Mouse (Mus musculus) kidney, adult 2 months (tissue): Measurements from ENCODE around the gene Tmc4. TPM values are rescaled to one million over a fixed set of nuclear protein-coding genes. Genes with fewer than 3 reads are reported as not detected.

Source experiments
- DNase-seq: peaks from one replicate; pipeline ENCODE4 v3.0.0; 2021
- H3K27ac ChIP-seq: fragments of 200-500 bp; 2 replicates; pipeline ENCODE4 v1.5.1; 2012; ENCODE audit warnings: low read depth, low read length, control low read depth, inconsistent platforms; ENCODE audit not compliant: insufficient read depth
- H3K27me3 ChIP-seq: fragments of 200-500 bp; replicated peaks from 2 replicates; pipeline ENCODE4 v1.6.1; 2012; ENCODE audit warnings: mild to moderate bottlenecking, moderate library complexity, low read length, inconsistent platforms; ENCODE audit not compliant: control insufficient read depth, insufficient read depth
- H3K36me3 ChIP-seq: fragments of 200-500 bp; 2 replicates; pipeline ENCODE4 v1.6.1; 2012; ENCODE audit warnings: mild to moderate bottlenecking, moderate library complexity, low read length, inconsistent platforms; ENCODE audit not compliant: control insufficient read depth, insufficient read depth
- H3K4me1 ChIP-seq: fragments of 200-500 bp; 2 replicates; pipeline ENCODE4 v1.6.1; 2011; ENCODE audit warnings: low read length; ENCODE audit not compliant: control insufficient read depth, insufficient read depth
- H3K4me3 ChIP-seq: fragments of 200-500 bp; 2 replicates; pipeline ENCODE4 v1.5.1; 2011; ENCODE audit warnings: mild to moderate bottlenecking, low read depth, low read length, control low read depth; ENCODE audit not compliant: insufficient read depth
- CTCF ChIP-seq: fragments of 200-500 bp; conservative IDR thresholded peaks from 2 replicates; pipeline ENCODE4 v1.5.1; 2011; ENCODE audit warnings: low read depth, mild to moderate bottlenecking, control low read depth, low read length, moderate library complexity, mixed read lengths; ENCODE audit not compliant: insufficient read depth, insufficient read length
- POLR2A ChIP-seq: fragments of 200-500 bp; IDR thresholded peaks from one replicate; pipeline ENCODE4 v1.6.1; 2011; ENCODE audit warnings: low read depth, low read length, control low read depth
- whole genome bisulfite sequencing: fragments of 180-500 bp; shearing (Covaris S2); methylation state at CpG from one replicate; pipeline ENCODE4 v1.1.7; 2018; 5-methylcytosine and 5-hydroxymethylcytosine counted together
- polyA plus RNA-seq: library from polyadenylated mRNA; depleted of rRNA; stranded (reverse); fragments of >200 nt; gene quantifications from 2 replicates; pipeline ENCODE4 v1.2.3, GENCODE M21; 2012

Tmc4 gene
- polyA plus RNA-seq, 1 experiment = 45.5 TPM

DNA sequence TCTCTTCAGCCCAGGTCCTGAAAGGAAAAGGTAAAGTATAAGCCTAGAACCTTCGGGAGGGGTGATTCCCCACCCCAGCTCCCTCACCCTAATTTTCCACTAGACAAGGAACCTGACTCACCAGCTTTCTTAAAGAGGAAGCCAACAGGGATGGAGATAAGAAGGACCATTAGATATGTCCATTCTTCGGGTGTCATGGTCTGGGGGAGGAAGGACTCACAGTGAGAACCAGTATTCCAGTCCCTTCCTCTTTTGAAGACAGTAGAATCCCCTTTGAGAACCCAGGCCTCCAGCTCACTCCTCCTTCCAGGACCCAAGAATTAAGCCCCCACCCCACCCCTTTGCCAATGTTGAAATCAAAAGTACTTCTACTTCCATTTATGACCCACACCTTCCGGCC is 14.6 kb upstream of the Tmc4 start:
- 27% methylated on average over 3 of the region's 3 CpGs for WGBS
- no peak for DNase-seq
- Histone ChIP-seq H3K27ac (no peak overlapping the region), H3K27me3 (no peaks in the 10 kb centered on the region), H3K4me3 (peak overlapping the region; percentile 64), H3K36me3 (no peaks in the 10 kb centered on the region), H3K4me1 (no peaks in the 10 kb centered on the region; the same call in 1 of the 2 replicates)
- TF ChIP-seq POLR2A (no peak), CTCF (no peak)

DNA sequence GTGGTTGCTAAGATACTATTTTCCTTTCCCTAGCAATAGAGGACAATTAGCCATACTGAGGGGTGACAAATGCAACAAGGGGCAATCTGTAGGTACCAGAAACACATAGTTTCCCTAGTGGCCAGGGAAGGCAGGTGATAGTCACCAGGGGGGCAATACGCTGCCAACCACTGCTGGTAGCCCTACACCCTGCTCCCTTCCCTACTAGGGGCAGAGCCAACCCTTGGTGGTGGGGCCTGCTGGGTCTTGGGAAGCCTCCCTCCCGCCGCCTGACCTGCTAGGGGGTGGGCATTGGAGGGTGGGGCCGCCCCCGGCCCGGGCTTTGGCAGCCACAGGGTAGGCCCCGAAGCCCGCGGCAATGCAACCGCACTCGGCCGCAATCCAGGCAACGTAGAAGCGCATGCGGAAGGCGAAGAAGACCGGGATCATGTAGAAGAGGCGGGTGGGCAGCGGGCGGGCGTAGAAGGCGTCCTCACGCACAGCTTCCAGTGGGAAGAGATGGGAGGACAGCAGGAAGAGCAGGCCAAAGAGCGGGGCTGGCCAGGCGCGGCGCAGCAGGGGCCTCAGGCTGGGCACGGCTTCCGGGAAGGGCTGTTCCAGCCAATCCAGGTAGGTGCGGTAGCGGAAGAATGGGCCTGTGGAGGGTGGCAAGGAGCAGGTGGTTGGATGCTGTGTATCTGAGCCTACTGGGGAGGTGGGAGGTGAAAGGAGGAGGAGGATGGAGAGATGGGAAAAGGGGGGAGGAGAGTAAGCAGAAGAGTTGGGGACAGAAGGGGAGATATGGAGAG is 8.2 kb upstream of the Tmc4 start:
- 87% methylated on average over 31 of the region's 31 CpGs for WGBS
- Histone ChIP-seq H3K4me1 (no peaks in the 10 kb centered on the region), H3K4me3 (no peak overlapping the region), H3K27me3 (no peaks in the 10 kb centered on the region), H3K36me3 (peaks cover 2% of the 10 kb centered on the region; the same call in 1 of the 2 replicates), H3K27ac (no peak overlapping the region)
- TF ChIP-seq POLR2A (no peak), CTCF (no peak)
- DNase-seq = no peak

DNA sequence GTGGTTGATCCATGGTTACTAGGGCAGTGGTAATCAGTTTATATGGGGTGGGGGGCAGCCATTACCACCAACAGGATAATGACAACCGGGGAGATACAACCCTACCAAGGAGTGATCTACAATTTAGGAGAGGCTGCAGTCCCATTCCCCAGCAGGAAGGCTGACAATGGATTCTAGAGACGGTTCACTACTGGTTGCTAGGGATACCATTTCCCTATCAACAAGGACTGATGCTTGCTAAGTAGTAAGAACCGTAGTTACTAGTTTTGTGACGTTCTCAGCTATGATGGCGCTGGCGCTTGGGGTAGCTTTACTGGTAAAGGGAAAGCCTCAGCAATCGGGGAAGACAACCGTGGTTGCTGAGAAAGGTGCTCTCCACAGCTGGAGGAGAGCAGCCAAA is 7.3 kb upstream of the Tmc4 start:
- 91% methylated on average over 8 of the region's 8 CpGs for WGBS
- Histone ChIP-seq H3K4me1 (no peaks in the 10 kb centered on the region), H3K27me3 (no peaks in the 10 kb centered on the region), H3K4me3 (no peak overlapping the region), H3K36me3 (peaks cover 2% of the 10 kb centered on the region; the same call in 1 of the 2 replicates), H3K27ac (no peak overlapping the region)
- TF ChIP-seq CTCF = no peak
- no peak for TF ChIP-seq POLR2A
- no peak for DNase-seq

DNA sequence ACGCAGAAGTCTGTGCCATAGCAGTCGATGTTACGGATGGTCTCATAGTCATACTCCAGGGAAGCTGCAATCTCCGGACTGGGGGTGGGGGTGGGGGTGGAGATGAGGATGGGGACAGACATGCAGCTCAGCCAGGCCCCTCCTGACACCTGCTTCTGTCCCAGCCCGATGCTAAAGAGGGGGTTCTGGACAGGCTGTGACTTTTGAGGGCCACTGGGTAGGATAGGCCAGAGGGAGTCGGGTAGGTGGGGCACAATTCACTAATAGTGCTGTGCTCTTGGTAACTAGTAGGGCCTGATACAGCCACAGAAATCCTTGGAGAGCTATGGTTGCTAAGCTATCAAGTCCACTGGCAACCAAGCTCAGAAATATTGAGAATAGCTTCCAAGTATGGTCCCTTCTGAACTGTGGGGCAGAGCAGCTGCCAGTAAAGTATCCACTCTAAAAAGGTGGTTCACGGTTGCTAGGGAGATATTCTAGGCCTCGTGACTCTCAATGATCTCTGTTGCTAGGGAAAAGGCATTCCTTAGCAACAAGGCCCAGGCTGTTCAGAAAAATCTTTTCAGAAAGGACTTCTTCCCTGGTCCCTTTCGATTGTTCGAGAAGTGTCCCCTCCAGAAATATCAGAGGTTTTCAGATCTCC is 6.7 kb upstream of the Tmc4 start:
- WGBS = 88% methylated on average over 10 of the region's 10 CpGs
- no peak for TF ChIP-seq CTCF
- no peak for TF ChIP-seq POLR2A
- DNase-seq = no peak
- no peaks in the 10 kb centered on the region for H3K4me1 ChIP-seq
- peaks cover 2% of the 10 kb centered on the region; the same call in 1 of the 2 replicates for H3K36me3 ChIP-seq
- H3K4me3 ChIP-seq = no peak overlapping the region
- no peak overlapping the region for H3K27ac ChIP-seq
- no peaks in the 10 kb centered on the region for H3K27me3 ChIP-seq

DNA sequence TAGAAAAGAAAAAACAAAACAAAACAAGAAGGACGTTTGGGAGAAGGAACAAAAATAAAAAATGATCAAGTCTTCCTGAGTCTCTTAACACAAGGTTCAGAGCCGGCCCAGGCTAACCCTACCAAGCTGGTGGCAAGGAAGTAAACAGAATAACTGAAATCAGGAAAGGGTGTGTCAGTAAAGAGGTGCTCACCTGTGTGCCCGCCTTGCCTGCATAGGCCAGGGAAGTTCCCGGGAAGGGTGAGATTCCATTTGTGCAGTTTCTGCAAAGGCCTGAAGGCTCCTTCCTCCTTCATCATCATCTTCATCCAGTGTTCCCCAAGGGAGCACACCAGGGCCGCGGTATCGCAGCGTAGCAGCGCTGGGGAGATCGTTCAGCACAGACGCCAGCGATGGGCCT is 982 bp downstream of the Tmc4 start:
- WGBS = 85% methylated on average over 12 of the region's 12 CpGs
- H3K27ac ChIP-seq = no peak overlapping the region
- H3K4me1 ChIP-seq = no peaks in the 10 kb centered on the region
- no peak for DNase-seq
- no peak overlapping the region for H3K4me3 ChIP-seq
- no peak for TF ChIP-seq POLR2A
- TF ChIP-seq CTCF = no peak
- H3K36me3 ChIP-seq = no peaks in the 10 kb centered on the region
- H3K27me3 ChIP-seq = no peaks in the 10 kb centered on the region

DNA sequence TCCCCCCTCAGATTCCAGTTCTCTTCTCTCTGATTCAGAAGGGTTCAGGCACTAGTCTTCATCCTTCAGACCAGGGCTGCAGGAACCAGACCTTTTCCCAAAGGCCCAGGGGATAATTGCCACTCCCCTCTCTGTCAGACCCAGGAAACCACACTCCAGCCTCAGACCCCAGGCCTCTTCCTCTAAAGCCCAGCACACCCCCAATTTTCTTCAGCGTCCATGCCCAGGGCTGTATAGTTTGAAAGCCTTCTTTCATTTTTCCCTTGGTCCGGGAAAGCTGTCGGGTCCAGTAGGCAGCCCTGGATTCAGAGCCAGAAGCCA is 2.2 kb downstream of the Tmc4 start:
- TF ChIP-seq CTCF (no peak), POLR2A (no peak)
- Histone ChIP-seq H3K27ac (no peak overlapping the region), H3K4me3 (no peak overlapping the region), H3K27me3 (no peaks in the 10 kb centered on the region), H3K4me1 (no peaks in the 10 kb centered on the region), H3K36me3 (no peaks in the 10 kb centered on the region)
- DNase-seq = no peak
- WGBS = 80% methylated on average over 3 of the region's 3 CpGs

DNA sequence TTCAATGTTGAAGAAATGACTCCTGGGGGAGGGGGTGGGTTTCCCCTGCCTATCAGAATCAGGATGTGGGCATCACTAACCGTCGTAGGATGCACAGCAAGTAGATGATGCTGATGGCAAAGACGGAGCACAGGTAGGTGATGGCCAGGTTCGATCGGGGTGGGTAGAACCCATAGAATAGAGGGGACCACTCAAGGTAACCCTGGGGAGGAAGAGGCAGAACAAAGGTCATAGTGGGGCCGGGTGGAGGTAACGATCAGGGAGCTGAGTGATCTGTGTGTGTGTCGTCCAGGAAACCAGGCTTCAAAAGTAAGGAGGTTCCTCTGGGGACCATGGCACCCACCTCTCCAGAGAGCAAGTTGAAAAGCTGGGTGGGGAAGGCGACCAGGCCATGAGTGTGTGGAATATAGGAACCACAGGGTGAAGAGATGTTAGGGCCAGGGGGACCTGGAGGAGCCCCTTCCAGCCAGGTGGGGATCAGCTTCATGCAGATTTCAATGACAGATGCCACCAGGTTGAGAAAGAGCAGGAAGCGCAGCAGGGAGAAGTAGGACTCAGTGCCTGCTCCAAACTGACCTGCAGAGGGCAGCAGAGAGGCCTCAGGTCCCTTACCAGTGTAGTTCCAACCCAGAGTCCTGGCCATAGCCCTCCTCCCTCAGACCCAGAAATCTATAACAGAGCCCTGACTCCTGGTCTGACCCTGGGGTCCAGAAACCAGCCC is 2.7 kb downstream of the Tmc4 start:
- no peak overlapping the region for H3K4me3 ChIP-seq
- TF ChIP-seq CTCF (peak; percentile 93), POLR2A (no peak)
- H3K27ac ChIP-seq = no peak overlapping the region
- H3K27me3 ChIP-seq = no peaks in the 10 kb centered on the region
- WGBS = 70% methylated on average over 10 of the region's 10 CpGs
- no peaks in the 10 kb centered on the region for H3K36me3 ChIP-seq
- H3K4me1 ChIP-seq = no peaks in the 10 kb centered on the region
- DNase-seq = peak; percentile 85
